Mouse (Mus musculus) embryonic facial prominence, embryonic 14.5 days (tissue): ENCODE results near the gene Pskh1. TPM values are rescaled to one million over a fixed set of nuclear protein-coding genes. Genes with fewer than 3 reads are reported as not detected.

Experiments
- ATAC-seq: fragments of 200-750 bp; cut with Nextera tagmentation; 2 replicates; pipeline ENCODE4 v1.8.0; 2017; ENCODE audit warnings: low read depth, moderate number of reproducible peaks, moderate TSS enrichment
- DNase-seq: peaks from one replicate; pipeline ENCODE4 v3.0.0-alpha.2; 2015; ENCODE audit warnings: low spot score
- H3K27ac ChIP-seq: fragments of 300-500 bp; sonication (generic); replicated peaks from 2 replicates; pipeline ENCODE4 v1.5.1; 2014; ENCODE audit warnings: low read depth, mild to moderate bottlenecking, low read length, moderate library complexity
- H3K27me3 ChIP-seq: fragments of 300-500 bp; sonication (generic); replicated peaks from 2 replicates; pipeline ENCODE4 v1.6.1; 2014; ENCODE audit warnings: low read length; ENCODE audit not compliant: control insufficient read depth, insufficient read depth
- H3K36me3 ChIP-seq: fragments of 300-500 bp; sonication (generic); 2 replicates; pipeline ENCODE4 v1.6.1; 2014; ENCODE audit warnings: low read length, mixed read lengths; ENCODE audit not compliant: control insufficient read depth, insufficient read depth
- H3K4me1 ChIP-seq: fragments of 300-500 bp; sonication (generic); 2 replicates; pipeline ENCODE4 v1.6.1; 2014; ENCODE audit warnings: antibody characterized with exemption, low read length; ENCODE audit not compliant: control insufficient read depth, insufficient read depth
- H3K4me2 ChIP-seq: fragments of 300-500 bp; sonication (generic); 2 replicates; pipeline ENCODE4 v1.6.1; 2014; ENCODE audit warnings: low read depth, mild to moderate bottlenecking, low read length, moderate library complexity, mixed read lengths
- H3K4me3 ChIP-seq: fragments of 300-500 bp; sonication (generic); 2 replicates; pipeline ENCODE4 v1.5.1; 2014; ENCODE audit warnings: low read depth, mild to moderate bottlenecking, low read length
- H3K9ac ChIP-seq: fragments of 300-500 bp; sonication (generic); 2 replicates; pipeline ENCODE4 v1.6.1; 2014; ENCODE audit warnings: low read depth, mild to moderate bottlenecking, low read length, moderate library complexity, mixed read lengths
- H3K9me3 ChIP-seq: fragments of 300-500 bp; sonication (generic); 2 replicates; pipeline ENCODE4 v1.6.1; 2016; ENCODE audit warnings: low read length; ENCODE audit not compliant: control insufficient read depth
- WGBS: fragments of 180-500 bp; shearing (Covaris S2); extraction: QIAGEN DNeasy Blood & Tissue Kit; methylation state at CpG from one replicate; pipeline ENCODE4 v1.1.7; 2014; 5-methylcytosine and 5-hydroxymethylcytosine counted together
- polyA plus RNA-seq: library from polyadenylated mRNA; unstranded; fragments of >200 nt; fragmentation: Nextera tagmentation; extraction: Ambion mirVana; gene quantifications from 2 replicates; pipeline ENCODE4 v1.2.1, GENCODE M21; 2014

Gene Pskh1
- polyA plus RNA-seq, 1 experiment from 2014 or later = 26.1 TPM

- H3K9ac ChIP-seq = no peak overlapping the region
- peaks cover 79% of the 10 kb centered on the region for H3K36me3 ChIP-seq
- 89% methylated on average over 4 of the region's 4 CpGs for WGBS
- H3K27me3 ChIP-seq = no peaks in the 10 kb centered on the region
- no peak overlapping the region for H3K4me2 ChIP-seq
- DNase-seq (no peak), ATAC-seq (no peak)
- H3K4me1 ChIP-seq = no peaks in the 10 kb centered on the region
- H3K9me3 ChIP-seq = no peaks in the 10 kb centered on the region
- H3K27ac ChIP-seq = no peak overlapping the region
- no peak overlapping the region for H3K4me3 ChIP-seq
Measured at GRCm38 (mm10) chr8:105956556-105956955, 56.3 kb downstream of the Pskh1 start.

- Histone ChIP-seq H3K27me3 (no peaks in the 10 kb centered on the region), H3K9ac (no peak overlapping the region), H3K4me1 (no peaks in the 10 kb centered on the region), H3K27ac (no peak overlapping the region), H3K36me3 (peaks cover 66% of the 10 kb centered on the region), H3K4me2 (no peak overlapping the region), H3K4me3 (no peak overlapping the region), H3K9me3 (no peaks in the 10 kb centered on the region)
- ATAC-seq (no peak), DNase-seq (no peak)
- WGBS = 59% methylated on average over 2 of the region's 4 CpGs
Measured at GRCm38 (mm10) chr8:105957813-105958212, 57.6 kb downstream of the Pskh1 start.

- peak; percentile 38; the same call in 1 of the 2 replicates for ATAC-seq
- H3K4me3 ChIP-seq = no peak overlapping the region
Measured at GRCm38 (mm10) chr8:105959350-105959749, 59.1 kb downstream of the Pskh1 start.

GRCm38 (mm10) chr8:105961101-105961500 is 60.9 kb downstream of the Pskh1 start:
- H3K9ac ChIP-seq = no peak overlapping the region
- 72% methylated on average over 14 of the region's 14 CpGs for WGBS
- peaks cover 13% of the 10 kb centered on the region; the same call in 1 of the 2 replicates for H3K4me1 ChIP-seq
- H3K36me3 ChIP-seq = peaks cover 35% of the 10 kb centered on the region
- no peak overlapping the region for H3K4me3 ChIP-seq
- DNase-seq (no peak), ATAC-seq (no peak)
- H3K27ac ChIP-seq = no peak overlapping the region
- H3K9me3 ChIP-seq = no peaks in the 10 kb centered on the region
- no peaks in the 10 kb centered on the region for H3K27me3 ChIP-seq
- H3K4me2 ChIP-seq = no peak overlapping the region

More at GRCm38 (mm10) chr8:105959350-105959749, 59.1 kb downstream of the Pskh1 start:
- Histone ChIP-seq H3K36me3 (peaks cover 51% of the 10 kb centered on the region), H3K27ac (no peak overlapping the region), H3K4me1 (peaks cover 6% of the 10 kb centered on the region; the same call in 1 of the 2 replicates), H3K4me2 (no peak overlapping the region), H3K9ac (no peak overlapping the region), H3K9me3 (no peaks in the 10 kb centered on the region), H3K27me3 (no peaks in the 10 kb centered on the region)
- WGBS = 73% methylated on average over 7 of the region's 7 CpGs
- peak; percentile 56 for DNase-seq

- Histone ChIP-seq H3K4me3 (no peak overlapping the region), H3K27me3 (no peaks in the 10 kb centered on the region), H3K4me2 (no peak overlapping the region), H3K9me3 (no peaks in the 10 kb centered on the region), H3K36me3 (peaks cover 31% of the 10 kb centered on the region), H3K9ac (no peak overlapping the region), H3K4me1 (peaks cover 13% of the 10 kb centered on the region), H3K27ac (no peak overlapping the region)
- WGBS = 86% methylated on average over 10 of the region's 10 CpGs
- ATAC-seq (no peak), DNase-seq (no peak)
Measured at GRCm38 (mm10) chr8:105961536-105961935, 61.3 kb downstream of the Pskh1 start.

- Histone ChIP-seq H3K4me3 (peak overlapping the region; percentile 85), H3K27me3 (no peaks in the 10 kb centered on the region), H3K4me2 (peak overlapping the region; percentile 76), H3K4me1 (peaks cover 19% of the 10 kb centered on the region), H3K27ac (peak overlapping the region; percentile 95; the same call in 1 of the 2 replicates), H3K9me3 (no peaks in the 10 kb centered on the region), H3K36me3 (0 out of 2 replicates have a peak, but pooled peaks cover 8% of the 10 kb centered on the region), H3K9ac (peak overlapping the region; percentile 94)
- ATAC-seq (no peak), DNase-seq (no peak)
- 47% methylated on average over 12 of the region's 12 CpGs for WGBS
Measured at GRCm38 (mm10) chr8:105964506-105965265, 64.4 kb downstream of the Pskh1 start.

- ATAC-seq = peak; percentile 83
- H3K9ac ChIP-seq = peak overlapping the region; percentile 94
- peak; percentile 87 for DNase-seq
Measured at GRCm38 (mm10) chr8:105965266-105965904, 65.1 kb downstream of the Pskh1 start.

GRCm38 (mm10) chr8:105965905-105966341 is 65.7 kb downstream of the Pskh1 start, which contains the start of gene Slc12a4:
Gene Slc12a4, minus strand, starts transcription at chr8:105966097.
- Histone ChIP-seq H3K36me3 (no peaks in the 10 kb centered on the region), H3K4me3 (peak within 1 kb of the TSS; percentile 85), H3K9me3 (no peaks in the 10 kb centered on the region), H3K27me3 (no peaks in the 10 kb centered on the region), H3K9ac (peak within 1 kb of the TSS; percentile 94), H3K27ac (peak within 1 kb of the TSS; percentile 95), H3K4me2 (peak within 1 kb of the TSS; percentile 76), H3K4me1 (peaks cover 19% of the 10 kb centered on the region)
- WGBS = 2% methylated on average over 16 of the region's 47 CpGs
- ATAC-seq = peak; percentile 91
- peak; percentile 94 for DNase-seq

More at GRCm38 (mm10) chr8:105965266-105965904, 65.1 kb downstream of the Pskh1 start:
- 1% methylated on average over 27 of the region's 40 CpGs for WGBS
- Histone ChIP-seq H3K4me1 (peaks cover 19% of the 10 kb centered on the region), H3K9me3 (no peaks in the 10 kb centered on the region), H3K27me3 (no peaks in the 10 kb centered on the region), H3K27ac (peak overlapping the region; percentile 95), H3K36me3 (0 out of 2 replicates have a peak, but pooled peaks cover 2% of the 10 kb centered on the region), H3K4me3 (peak overlapping the region; percentile 85), H3K4me2 (peak overlapping the region; percentile 76)
